15 mouse cellular contexts compared by ENCODE assay signal in the genomic region with DNA sequence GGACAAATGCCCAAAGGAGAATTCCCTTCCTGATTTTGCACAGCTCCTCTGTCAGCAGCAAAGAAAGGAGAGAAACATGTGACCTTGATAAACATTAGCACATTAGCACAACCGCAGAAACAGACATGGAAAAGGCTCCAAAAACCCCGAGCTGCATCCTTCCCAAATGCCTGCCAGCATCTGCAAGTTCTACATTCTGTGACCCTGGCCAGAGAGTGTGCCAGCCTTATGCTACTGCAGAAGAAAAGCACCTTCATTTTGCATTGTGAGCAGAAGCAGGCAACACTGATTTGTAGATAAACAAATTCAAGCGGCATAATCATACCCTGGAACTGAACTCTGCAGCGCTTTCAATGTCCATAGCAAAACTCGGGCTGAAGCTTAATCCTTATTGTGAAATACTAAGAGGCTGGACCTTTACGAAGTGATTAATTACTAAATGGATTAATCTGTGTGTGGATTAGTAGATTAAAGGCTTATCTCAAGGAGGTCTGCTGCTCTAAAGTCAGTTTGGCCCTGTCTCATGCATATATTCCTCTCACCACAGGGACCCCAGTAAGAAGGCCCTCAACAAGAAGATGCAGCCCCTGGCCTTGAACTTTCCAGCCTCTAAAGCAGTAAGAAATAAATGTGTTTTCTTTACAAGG. TPM values are rescaled to one million over a fixed set of nuclear protein-coding genes. Genes with fewer than 3 reads are reported as not detected.
A peak's percentile ranks its signal among the peaks of the same experiment; 100 is the strongest.
DNase-seq lines count a peak whose midpoint lies in the region; ATAC-seq and TF ChIP-seq lines count a peak whose summit lies in the region.
"Had no signal": no experiment of that assay in that cellular context is flagged by ENCODE, and none has a peak within 500 bp of the region (broad histone marks: within the 10 kb centered on the region; RNA-seq: fewer than 3 reads in every experiment).

No protein-coding gene starts in this region.

- H3K27me3 ChIP-seq in hindbrain, embryonic 14.5 days (ENCODE audit: control insufficient read depth, insufficient read depth, low read length) = no peaks in the 10 kb centered on the region
- H3K27me3 ChIP-seq in hindbrain, embryonic 13.5 days = no peaks in the 10 kb centered on the region
- H3K27me3 ChIP-seq: neural tube, embryonic 15.5 days; Patski had no signal

- H3K9me3 ChIP-seq in hindbrain, embryonic 14.5 days (ENCODE audit: control insufficient read depth, low read length) = no peaks in the 10 kb centered on the region
- H3K9me3 ChIP-seq in hindbrain, embryonic 13.5 days = 0 out of 2 replicates have a peak, but pooled peaks cover 4% of the 10 kb centered on the region
- H3K9me3 ChIP-seq: neural tube, embryonic 15.5 days had no signal

- no peak for ATAC-seq in hindbrain, embryonic 14.5 days (ENCODE audit: low FRiP score)
- no peak for ATAC-seq in hindbrain, embryonic 13.5 days (ENCODE audit: low FRiP score)
- ATAC-seq: forebrain, embryonic 16.5 days; inflammation-experienced regulatory T-cells, adult 6 months; Patski had no signal

- H3K27ac ChIP-seq in hindbrain, embryonic 14.5 days = 0 out of 2 replicates have a peak overlapping the region, but pooled peaks have one; percentile 9
- no peak overlapping the region for H3K27ac ChIP-seq in hindbrain, embryonic 13.5 days
- H3K27ac ChIP-seq: kidney, postnatal 0 days; liver, embryonic 14.5 days; neural tube, embryonic 15.5 days had no signal

- H3K36me3 ChIP-seq in hindbrain, embryonic 14.5 days (replicated peaks; ENCODE audit: control insufficient read depth, insufficient read depth) = no peaks in the 10 kb centered on the region
- H3K36me3 ChIP-seq in hindbrain, embryonic 13.5 days = no peaks in the 10 kb centered on the region
- H3K36me3 ChIP-seq: neural tube, embryonic 15.5 days had no signal

- TF ChIP-seq POLR2A in brain, embryonic 14.5 days (IDR thresholded peaks at IDR 0.05; ENCODE audit: borderline replicate concordance, extremely low read depth, insufficient read depth, insufficient read length, poor library complexity, severe bottlenecking) = no peak

- TF ChIP-seq CTCF in brain, embryonic 14.5 days (IDR thresholded peaks at IDR 0.05; ENCODE audit: borderline replicate concordance, extremely low read depth, insufficient read depth, insufficient read length) = no peak

- 42% methylated on average over 6 of the region's 6 CpGs for WGBS in hindbrain, embryonic 14.5 days
- 54% methylated on average over 6 of the region's 6 CpGs for WGBS in hindbrain, embryonic 13.5 days

- H3K9ac ChIP-seq in hindbrain, embryonic 14.5 days = no peak overlapping the region
- no peak overlapping the region for H3K9ac ChIP-seq in hindbrain, embryonic 13.5 days
- H3K9ac ChIP-seq: liver, embryonic 14.5 days; neural tube, embryonic 15.5 days had no signal

- no peak overlapping the region for H3K4me3 ChIP-seq in hindbrain, embryonic 14.5 days (replicated peaks; ENCODE audit: low read length)
- no peak overlapping the region for H3K4me3 ChIP-seq in hindbrain, embryonic 13.5 days
- H3K4me3 ChIP-seq: neural tube, embryonic 15.5 days had no signal

- H3K4me2 ChIP-seq in hindbrain, embryonic 14.5 days (replicated peaks) = no peak overlapping the region
- no peak overlapping the region for H3K4me2 ChIP-seq in hindbrain, embryonic 13.5 days
- H3K4me2 ChIP-seq: neural tube, embryonic 15.5 days had no signal

- no peak for DNase-seq in hindbrain, embryonic 14.5 days (ENCODE audit: low spot score)
- DNase-seq in NIH3T3 (ENCODE audit: low read depth) = peak; percentile 23
- peak; percentile 61 for DNase-seq in brain, embryonic 14.5 days (ENCODE audit: low read depth)
- DNase-seq in retina, postnatal 7 days (ENCODE audit: low read depth, low spot score) = peak; percentile 56
- DNase-seq in kidney, postnatal 10 days = no peak
- no peak for DNase-seq in urinary bladder, postnatal 36 days (ENCODE audit: low spot score in 2 of 2)
- DNase-seq: left cerebral cortex, postnatal 4 days; lung, postnatal 4 days had no signal

- peaks cover 5% of the 10 kb centered on the region; the same call in 1 of the 2 replicates for H3K4me1 ChIP-seq in hindbrain, embryonic 14.5 days (replicated peaks; ENCODE audit: control insufficient read depth, insufficient read depth, low read length)
- peaks cover 5% of the 10 kb centered on the region; the same call in 1 of the 2 replicates for H3K4me1 ChIP-seq in hindbrain, embryonic 13.5 days (replicated peaks)
- H3K4me1 ChIP-seq: neural tube, embryonic 15.5 days had no signal

RNA-seq across cellular contexts. Expression of gene Suclg2, which starts 43.4 kb away (rescaled TPM):
- polyA plus RNA-seq in hindbrain, embryonic 14.5 days (2014; fragmentation: Nextera tagmentation; extraction: Ambion mirVana) = 16.9 and 17.0 TPM in 2 replicates
- 17.1 TPM in 2 replicates for polyA plus RNA-seq in hindbrain, embryonic 13.5 days (2015; fragmentation: Nextera tagmentation; extraction: Ambion mirVana)
- polyA plus RNA-seq in brain, embryonic 14.5 days (2012; rRNA removed) = 11.5 and 12.2 TPM in 2 replicates

Comparison
In these comparisons a context has a peak if more than half of its experiments do, and no peak if none do; other contexts are left out.
1. DNase-seq: peak in NIH3T3 (single experiment), brain, embryonic 14.5 days (single experiment) and retina, postnatal 7 days (single experiment); none in hindbrain, embryonic 14.5 days (single experiment), kidney, postnatal 10 days (single experiment) and urinary bladder, postnatal 36 days (0 of 2).